Mouse (Mus musculus) CH12.LX (cell line): ENCODE results near the gene Gm17622. TPM values are rescaled to one million over a fixed set of nuclear protein-coding genes. Genes with fewer than 3 reads are reported as not detected.

Source experiments
- DNase-seq: peaks from one replicate; pipeline ENCODE4 v3.0.0-alpha.2; 2013; ENCODE audit errors: extremely low read depth
- H3K27ac ChIP-seq: 2 replicates; pipeline ENCODE4 v1.5.1; 2012; ENCODE audit warnings: low read depth, mild to moderate bottlenecking, control low read depth, moderate library complexity; ENCODE audit not compliant: insufficient read depth
- H3K27me3 ChIP-seq: replicated peaks from 2 replicates; pipeline ENCODE3; 2012; ENCODE audit warnings: inconsistent platforms
- H3K36me3 ChIP-seq, 2 experiments: replicated peaks in 1 of 2; 2 replicates each; pipeline versions ENCODE3 to v1.6.1; 2012; ENCODE audit warnings: inconsistent platforms in 1 of 2, low read length in 1 of 2, mild to moderate bottlenecking in 1 of 2, mixed read lengths in 1 of 2, moderate library complexity in 1 of 2; ENCODE audit not compliant: control insufficient read depth in 1 of 2, insufficient read depth in 1 of 2
- H3K4me1 ChIP-seq, 2 experiments: 2 replicates each; pipeline ENCODE4 v1.6.1; 2012; ENCODE audit warnings: inconsistent platforms in 1 of 2, moderate library complexity in 1 of 2; ENCODE audit not compliant: insufficient read depth in 2 of 2, control insufficient read depth in 1 of 2
- H3K4me2 ChIP-seq: 2 replicates; pipeline ENCODE4 v1.6.1; 2012; ENCODE audit warnings: low read depth, mild to moderate bottlenecking, control low read depth; ENCODE audit not compliant: poor library complexity, insufficient read depth, severe bottlenecking
- H3K4me3 ChIP-seq, 3 experiments: fragments of 150-350 bp in 1 of 3; sonication (generic) in 1 of 3; replicated peaks in 1 of 3; 2 replicates each; pipeline versions ENCODE3 to v1.5.1; 2011 to 2012; ENCODE audit warnings: low read depth in 2 of 3, low read length in 2 of 3, mild to moderate bottlenecking in 2 of 3, moderate library complexity in 2 of 3, control low read depth in 1 of 3, improper control_type of control experiment in 1 of 3, inconsistent platforms in 1 of 3, mixed read lengths in 1 of 3; ENCODE audit not compliant: poor library complexity in 1 of 3
- H3K79me2 ChIP-seq: replicated peaks from 2 replicates; pipeline ENCODE4 v1.6.1; 2012; ENCODE audit warnings: mild to moderate bottlenecking, moderate library complexity; ENCODE audit not compliant: control insufficient read depth, poor library complexity, insufficient read depth, severe bottlenecking; ENCODE audit errors: extremely low read depth
- H3K9ac ChIP-seq: 2 replicates; pipeline ENCODE4 v1.6.1; 2012; ENCODE audit warnings: low read depth, mild to moderate bottlenecking, control low read depth, moderate library complexity; ENCODE audit not compliant: insufficient read depth
- H3K9me3 ChIP-seq: replicated peaks from 2 replicates; pipeline ENCODE3; 2012; ENCODE audit warnings: low read length, inconsistent platforms, mixed read lengths
- BHLHE40 ChIP-seq: IDR thresholded peaks from 2 replicates; pipeline ENCODE4 v1.6.1; 2011; ENCODE audit warnings: mild to moderate bottlenecking, low read depth, low read length, improper control_type of control experiment
- CHD2 ChIP-seq: IDR thresholded peaks from 2 replicates; pipeline ENCODE4 v1.6.1; 2011; ENCODE audit warnings: low read length, improper control_type of control experiment
- CTCF ChIP-seq, 2 experiments: IDR thresholded peaks in 1 of 2; conservative IDR thresholded peaks in 1 of 2; 2 replicates each; pipeline ENCODE4 v1.5.1; 2011 to 2012; ENCODE audit warnings: low read depth in 2 of 2, low read length in 2 of 2, improper control_type of control experiment in 1 of 2, inconsistent platforms in 1 of 2, mild to moderate bottlenecking in 1 of 2, moderate library complexity in 1 of 2
- ELF1 ChIP-seq: IDR thresholded peaks from 2 replicates; pipeline ENCODE4 v1.6.1; 2014; ENCODE audit warnings: low read depth, mild to moderate bottlenecking, inconsistent platforms, low read length, improper control_type of control experiment
- EP300 ChIP-seq: IDR thresholded peaks from 2 replicates; pipeline ENCODE4 v1.6.1; 2011; ENCODE audit warnings: low read length, improper control_type of control experiment
- ETS1 ChIP-seq: conservative IDR thresholded peaks from 2 replicates; pipeline ENCODE4 v1.6.1; 2012; ENCODE audit warnings: low read depth, mild to moderate bottlenecking, inconsistent platforms, low read length, improper control_type of control experiment, moderate library complexity
- GABPA ChIP-seq: IDR thresholded peaks from 2 replicates; pipeline ENCODE4 v1.6.1; 2012; ENCODE audit warnings: low read depth, low read length, improper control_type of control experiment, inconsistent platforms; ENCODE audit not compliant: insufficient replicate concordance
- HCFC1 ChIP-seq: IDR thresholded peaks from 2 replicates; pipeline ENCODE4 v1.6.1; 2012; ENCODE audit warnings: low read depth, mild to moderate bottlenecking, inconsistent platforms, low read length, improper control_type of control experiment
- JUN ChIP-seq: IDR thresholded peaks from 2 replicates; pipeline ENCODE4 v1.6.1; 2011; ENCODE audit warnings: low read depth, mild to moderate bottlenecking, low read length, improper control_type of control experiment, moderate library complexity; ENCODE audit not compliant: insufficient read depth
- KAT2A ChIP-seq: IDR thresholded peaks from 2 replicates; pipeline ENCODE4 v1.6.1; 2012; ENCODE audit warnings: low read length, improper control_type of control experiment, inconsistent platforms; ENCODE audit not compliant: insufficient replicate concordance
- MAX ChIP-seq: IDR thresholded peaks from 2 replicates; pipeline ENCODE4 v1.6.1; 2011; ENCODE audit warnings: low read length, improper control_type of control experiment
- MEF2A ChIP-seq: IDR thresholded peaks from 2 replicates; pipeline ENCODE4 v1.6.1; 2014; ENCODE audit warnings: low read depth, mild to moderate bottlenecking, inconsistent platforms, low read length, improper control_type of control experiment, borderline replicate concordance
- MXI1 ChIP-seq: IDR thresholded peaks from 2 replicates; pipeline ENCODE4 v1.6.1; 2011; ENCODE audit warnings: mild to moderate bottlenecking, low read depth, low read length, improper control_type of control experiment
- MYC ChIP-seq: IDR thresholded peaks from 2 replicates; pipeline ENCODE4 v1.6.1; 2011; ENCODE audit warnings: low read depth, mild to moderate bottlenecking, improper control_type of control experiment, low read length
- POLR2A ChIP-seq: IDR thresholded peaks from 2 replicates; pipeline ENCODE4 v1.6.1; 2011; ENCODE audit warnings: low read depth, mild to moderate bottlenecking, improper control_type of control experiment, low read length
- POLR2AphosphoS2 ChIP-seq: IDR thresholded peaks from 2 replicates; pipeline ENCODE4 v1.6.1; 2011; ENCODE audit warnings: low read depth, low read length, improper control_type of control experiment
- RAD21 ChIP-seq: IDR thresholded peaks from 2 replicates; pipeline ENCODE4 v1.6.1; 2011; ENCODE audit warnings: low read depth, mild to moderate bottlenecking, low read length, improper control_type of control experiment, moderate library complexity
- RCOR1 ChIP-seq: conservative IDR thresholded peaks from 2 replicates; pipeline ENCODE4 v1.6.1; 2012; ENCODE audit warnings: low read depth, mild to moderate bottlenecking, inconsistent platforms, low read length, improper control_type of control experiment
- SMC3 ChIP-seq: IDR thresholded peaks from 2 replicates; pipeline ENCODE4 v1.6.1; 2011; ENCODE audit warnings: low read depth, low read length, improper control_type of control experiment
- USF1 ChIP-seq: IDR thresholded peaks from 2 replicates; pipeline ENCODE4 v1.6.1; 2014; ENCODE audit warnings: low read depth, mild to moderate bottlenecking, inconsistent platforms, low read length, improper control_type of control experiment
- USF2 ChIP-seq: conservative IDR thresholded peaks from 2 replicates; pipeline ENCODE4 v1.6.1; 2011; ENCODE audit warnings: low read depth, low read length, improper control_type of control experiment
- ZMIZ1 ChIP-seq: IDR thresholded peaks from 2 replicates; pipeline ENCODE4 v1.6.1; 2012; ENCODE audit warnings: low read depth, mild to moderate bottlenecking, inconsistent platforms, low read length, improper control_type of control experiment
- dilution Hi-C: fragments of 300-500 bp; cut with MboI; formaldehyde crosslinking; loops from 2 replicates; pipeline ENCODE4 v1.14.3; 2020; ENCODE audit warnings: low sequenced_read_pairs; ENCODE audit not compliant: extremely low pct_unique_long_range_greater_than_20kb, extremely low pct_ligation_motif_present
- in situ Hi-C: fragments of 300-500 bp; cut with MboI; formaldehyde crosslinking; loops from 3 replicates; pipeline ENCODE4 v1.14.3; 2019; ENCODE audit warnings: low sequenced_read_pairs, low pct_ligation_motif_present, low pct_unique_long_range_greater_than_20kb, mixed read lengths
- polyA plus RNA-seq: library from polyadenylated mRNA; unstranded; fragments of >175 nt; gene quantifications from 2 replicates; pipeline ENCODE4 v1.2.1, GENCODE M21; 2012; ENCODE audit warnings: low read depth; ENCODE audit not compliant: insufficient read length
- total RNA-seq, 2 experiments: library from RNA; depleted of rRNA; stranded (reverse); fragments of 300-350 nt in 1 of 2; fragments of >200 nt in 1 of 2; gene quantifications; 2 replicates each; pipeline ENCODE4 v1.2.3; 2012 to 2014

Gm17622 gene
- total and polyA plus RNA-seq, 3 experiments: not detected

- TF ChIP-seq ELF1 (no peak), HCFC1 (no peak), MXI1 (no peak)
These were observed 43.2 kb downstream of the Gm17622 start (continued) for GRCm38 (mm10) chr13:96533742-96534141.

GRCm38 (mm10) chr13:96536821-96537572 lies 46.5 kb downstream of the Gm17622 start:
- H3K27me3 ChIP-seq: no peaks in the 10 kb centered on the region
- TF ChIP-seq RCOR1: no peak
- no peak for TF ChIP-seq ETS1
- no peak for TF ChIP-seq MAX
- no peak for TF ChIP-seq KAT2A
- TF ChIP-seq EP300: no peak
- TF ChIP-seq USF1: no peak
- DNase-seq: no peak
- no peak overlapping the region for H3K4me3 ChIP-seq
- no peak overlapping the region for H3K27ac ChIP-seq
- no peak overlapping the region for H3K9ac ChIP-seq
- peaks cover 4 to 15% of the 10 kb centered on the region in 2 experiments; a peak in 3 of 4 replicates for H3K4me1 ChIP-seq
- H3K9me3 ChIP-seq: no peaks in the 10 kb centered on the region
- dilution Hi-C loops: no loop called here
- peaks cover 32% of the 10 kb centered on the region for H3K79me2 ChIP-seq
- H3K4me2 ChIP-seq: no peak overlapping the region
- peaks cover 0 to 9% of the 10 kb centered on the region in 2 experiments for H3K36me3 ChIP-seq
- in situ Hi-C loops: no loop called here

- H3K9me3 ChIP-seq: no peaks in the 10 kb centered on the region
- H3K27ac ChIP-seq: no peak overlapping the region
- dilution Hi-C loops (no loop called here), in situ Hi-C loops (no loop called here)
- H3K36me3 ChIP-seq: peaks cover 0 to 4% of the 10 kb centered on the region in 2 experiments
- no peak overlapping the region for H3K4me3 ChIP-seq
- no peak for TF ChIP-seq BHLHE40
- TF ChIP-seq ELF1: no peak
- no peak for TF ChIP-seq POLR2AphosphoS2
- no peak for TF ChIP-seq ZMIZ1
- no peak for TF ChIP-seq RAD21
- TF ChIP-seq MEF2A: no peak
- TF ChIP-seq MXI1: no peak
- no peak for TF ChIP-seq JUN
- TF ChIP-seq GABPA: no peak
- no peak for TF ChIP-seq SMC3
- no peak for TF ChIP-seq USF2
- TF ChIP-seq CHD2: no peak
- no peak for TF ChIP-seq POLR2A
- no peak for TF ChIP-seq ETS1
- no peak for TF ChIP-seq MYC
- no peak for TF ChIP-seq CTCF (conservative IDR thresholded peaks at IDR 0.05 in 1 of 2, IDR thresholded peaks at IDR 0.05 in 1 of 2; ENCODE audit: low read depth in 2 of 2, low read length in 2 of 2)
- no peak for TF ChIP-seq RCOR1
- TF ChIP-seq, all 38 proteins: peak for 0
- H3K4me1 ChIP-seq: peaks cover 4 to 12% of the 10 kb centered on the region in 2 experiments; a peak in 3 of 4 replicates
- DNase-seq: no peak
- H3K9ac ChIP-seq: no peak overlapping the region
- no peaks in the 10 kb centered on the region for H3K27me3 ChIP-seq
- no peak overlapping the region for H3K4me2 ChIP-seq
- peaks cover 28% of the 10 kb centered on the region for H3K79me2 ChIP-seq
These were observed 47.6 kb downstream of the Gm17622 start for GRCm38 (mm10) chr13:96538103-96538502.
